Mouse (Mus musculus) neutrophil, adult 5-6 weeks (primary cell): ENCODE measurements around the gene Acacb. TPM values are rescaled to one million over a fixed set of nuclear protein-coding genes. Genes with fewer than 3 reads are reported as not detected.

ENCODE experiments used
- ATAC-seq: fragments of 151-379, 151-347 bp; 2 replicates; pipeline ENCODE4 v1.8.0; 2017; ENCODE audit warnings: mild to moderate bottlenecking, moderate TSS enrichment; ENCODE audit not compliant: insufficient number of reproducible peaks, poor library complexity, low FRiP score, severe bottlenecking; ENCODE audit errors: extremely low read depth
- total RNA-seq: library from RNA; stranded (forward); fragments of 200-1000 nt; gene quantifications from 2 replicates; pipeline ENCODE4 v1.2.3, GENCODE M21; 2017

Acacb gene
- total RNA-seq, 1 experiment from 2014 or later: not detected

- ATAC-seq: peak; percentile 14; the same call in 1 of the 2 replicates
These were observed 14.9 kb upstream of the Acacb start for GRCm38 (mm10) chr5:114131521-114131840.

GRCm38 (mm10) chr5:114132841-114133240 is 13.5 kb upstream of the Acacb start:
- no peak for ATAC-seq

GRCm38 (mm10) chr5:114134091-114134534 is 12.2 kb upstream of the Acacb start:
- no peak for ATAC-seq

- ATAC-seq: no peak
These were observed 10.8 kb upstream of the Acacb start for GRCm38 (mm10) chr5:114135516-114135915.

- ATAC-seq: no peak
These were observed 8.7 kb upstream of the Acacb start for GRCm38 (mm10) chr5:114137481-114138276.

GRCm38 (mm10) chr5:114138277-114139164 is 7.8 kb upstream of the Acacb start:
- ATAC-seq: no peak

GRCm38 (mm10) chr5:114139175-114139574 is 7.2 kb upstream of the Acacb start:
- no peak for ATAC-seq

GRCm38 (mm10) chr5:114147043-114147972 is 973 bp downstream of the Acacb start:
- ATAC-seq: no peak

- no peak for ATAC-seq
These were observed 6.2 kb downstream of the Acacb start for GRCm38 (mm10) chr5:114152359-114153092.

GRCm38 (mm10) chr5:114153490-114153889 is 7.2 kb downstream of the Acacb start:
- ATAC-seq: no peak

GRCm38 (mm10) chr5:114154765-114155164 is 8.4 kb downstream of the Acacb start:
- ATAC-seq: no peak

GRCm38 (mm10) chr5:114155168-114155933 is 9.0 kb downstream of the Acacb start:
- ATAC-seq: no peak

GRCm38 (mm10) chr5:114157236-114157635 is 10.9 kb downstream of the Acacb start:
- ATAC-seq: no peak

GRCm38 (mm10) chr5:114161424-114161823 is 15.1 kb downstream of the Acacb start:
- no peak for ATAC-seq

GRCm38 (mm10) chr5:114162106-114162815 is 15.9 kb downstream of the Acacb start:
- no peak for ATAC-seq

- no peak for ATAC-seq
These were observed 16.9 kb downstream of the Acacb start for GRCm38 (mm10) chr5:114163117-114163696.

- no peak for ATAC-seq
These were observed 24.0 kb downstream of the Acacb start for GRCm38 (mm10) chr5:114170345-114170744.
